Mouse (Mus musculus): ENCODE measurements around the gene Gsdma.
A peak's percentile ranks its signal among the peaks of the same experiment; 100 is the strongest.
"Not testable (repeated sequence)": the region's sequence is repeated elsewhere in the genome, so short reads cannot be mapped to it uniquely, and the experiment has no call there.

Gsdma gene

DNA sequence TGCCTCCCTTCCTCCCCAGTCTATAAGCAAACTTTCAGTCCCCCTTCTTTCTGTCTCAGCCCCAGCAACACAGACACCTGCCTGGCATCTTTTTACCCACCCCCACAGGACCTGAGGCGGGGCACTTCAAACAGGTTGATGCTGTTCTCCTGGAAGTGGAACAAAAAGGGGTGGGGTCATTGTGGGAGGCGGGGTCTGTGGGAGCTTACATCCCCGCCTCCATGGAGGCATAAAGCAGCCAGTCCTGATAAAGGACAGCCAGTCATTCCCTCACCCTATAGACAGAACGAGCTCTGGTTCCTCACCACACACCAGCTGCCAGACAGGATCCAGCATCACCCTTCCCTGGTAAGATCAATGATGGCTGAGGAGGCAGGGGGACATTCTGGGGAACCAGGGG lies at the start of gene Gsdma:
Gene Gsdma, plus strand, starts transcription at position 261 of the 400 bp plus-strand sequence.
- peak; percentile 15 for DNase-seq

DNA sequence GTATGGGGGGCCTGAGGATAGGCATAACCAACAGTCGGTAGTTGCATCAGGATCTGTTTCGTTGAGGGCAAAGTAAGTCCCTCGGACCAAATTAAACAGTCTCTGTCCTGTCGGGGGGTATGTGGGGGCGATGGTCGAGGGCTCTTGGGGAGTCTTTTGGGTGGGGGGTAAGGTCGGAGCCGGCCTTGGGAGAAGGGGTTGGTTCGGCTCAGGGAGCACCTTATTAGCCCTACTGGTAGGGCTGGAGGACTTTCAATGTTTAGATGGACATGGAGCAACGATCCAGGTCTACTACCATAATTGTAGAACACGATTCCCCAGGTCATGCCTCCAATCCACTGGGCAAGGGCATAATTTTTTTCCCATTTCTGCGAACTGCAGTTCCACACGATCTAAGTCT lies 43.4 kb upstream of the Gsdma start:
- no peak for DNase-seq

DNA sequence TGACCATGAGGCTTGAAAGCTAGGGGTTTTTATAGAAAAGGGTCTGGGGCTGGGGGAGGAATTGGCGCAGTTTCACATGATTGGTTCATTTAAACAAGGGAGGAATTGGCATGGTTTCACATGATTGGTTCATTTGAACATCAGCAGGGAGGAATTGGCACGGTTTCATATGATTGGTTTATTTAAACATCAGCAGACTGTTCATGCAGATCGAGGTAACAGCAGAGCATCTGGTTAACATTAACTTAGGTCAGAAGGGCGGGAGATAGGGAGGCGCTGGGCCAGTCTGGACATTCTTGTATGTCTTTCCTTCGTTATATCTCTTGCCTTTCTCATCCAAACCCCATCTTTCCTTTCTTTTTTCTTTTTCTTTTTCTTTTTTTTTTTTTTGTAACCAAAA lies 40.2 kb upstream of the Gsdma start:
- not testable (repeated sequence) for DNase-seq

DNA sequence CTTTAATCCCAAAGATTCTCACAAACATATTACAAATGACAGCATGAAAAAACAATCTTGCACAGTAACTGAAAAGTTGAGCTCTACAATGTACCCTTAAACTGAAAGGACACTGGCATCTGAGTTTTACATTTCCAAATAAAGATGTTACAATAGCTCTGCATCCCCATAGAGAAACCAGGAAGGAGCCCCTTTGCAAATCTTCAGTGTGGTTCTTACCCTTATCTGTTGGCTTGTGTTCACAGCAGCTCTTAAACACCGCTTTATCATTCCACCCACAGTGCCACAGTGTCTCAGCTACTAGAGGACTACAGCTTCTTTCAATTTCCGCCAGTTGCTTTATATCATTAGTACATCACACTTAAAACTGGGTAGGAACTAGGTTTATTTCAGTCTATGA lies 39.8 kb upstream of the Gsdma start:
- not testable (repeated sequence) for DNase-seq

DNA sequence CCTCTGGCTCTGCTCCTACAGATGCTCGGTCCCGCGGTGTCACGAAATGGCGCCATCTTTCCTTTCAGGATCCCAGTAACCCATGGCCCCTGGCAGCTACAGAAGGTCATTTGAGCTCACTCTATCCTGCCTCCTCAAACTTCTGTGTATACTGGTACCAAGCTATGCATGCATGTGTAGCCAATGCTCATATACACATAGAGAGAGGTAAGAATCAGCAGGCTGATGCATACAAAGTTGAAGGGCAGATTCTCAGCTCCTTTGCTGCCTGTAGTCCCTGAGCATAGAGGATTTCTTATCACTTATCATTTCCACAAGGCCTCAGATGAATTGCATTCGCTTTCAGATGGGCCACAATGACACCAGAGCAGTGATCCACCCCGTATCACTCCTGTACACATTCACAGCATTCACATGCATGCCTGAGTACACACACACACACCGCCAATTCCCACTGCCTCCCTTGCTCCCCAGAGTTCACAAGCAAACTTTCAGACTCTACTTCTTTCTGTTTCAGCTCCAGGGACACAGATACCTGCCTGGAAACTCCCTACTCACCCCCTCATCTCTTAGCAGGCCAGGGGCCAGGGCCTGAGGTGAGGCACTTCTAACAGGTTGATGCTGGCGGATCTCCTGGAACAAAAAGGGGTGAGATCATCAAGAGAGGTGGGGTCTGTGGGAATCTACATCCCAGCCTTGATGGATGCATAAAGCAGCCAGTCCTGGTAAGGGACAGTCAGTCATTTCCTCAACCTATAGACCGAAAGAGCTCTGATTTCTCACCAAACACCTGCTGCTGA lies 38.3 kb upstream of the Gsdma start, which contains the start of the genes Gm12355 and Gsdma3:
Gene Gm12355, minus strand, starts transcription at position 51 of the 800 bp plus-strand sequence.
Gene Gsdma3, plus strand, starts transcription at position 750 of the 800 bp plus-strand sequence.
- DNase-seq: no peak

DNA sequence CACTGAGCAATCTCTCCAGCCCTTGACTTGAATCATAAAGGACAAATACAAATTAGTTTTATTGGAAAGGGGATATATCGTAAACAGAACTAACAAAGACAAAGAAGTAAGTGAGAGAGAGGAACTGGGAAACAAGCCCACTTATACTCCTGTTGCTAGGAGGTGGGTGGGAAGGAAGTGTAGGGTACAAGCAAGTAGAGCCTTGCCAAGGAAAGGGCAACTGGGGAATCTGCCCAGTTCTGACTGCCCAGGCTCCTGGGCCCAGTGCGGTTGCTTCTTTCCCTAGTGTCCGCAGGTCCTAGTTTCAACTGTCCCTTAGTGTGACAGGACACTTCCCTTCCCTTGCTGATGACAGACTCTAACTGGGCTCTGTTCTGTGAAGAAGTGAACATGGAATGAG lies 35.4 kb upstream of the Gsdma start:
- DNase-seq: no peak

GRCm38 (mm10) chr11:98630646-98631045 lies 33.5 kb upstream of the Gsdma start:
- no peak for DNase-seq

- DNase-seq: peak; percentile 68
Measured at GRCm38 (mm10) chr11:98635312-98635970, 28.7 kb upstream of the Gsdma start.

GRCm38 (mm10) chr11:98637501-98637900 lies 26.6 kb upstream of the Gsdma start:
- no peak for DNase-seq

- DNase-seq: no peak
Measured at GRCm38 (mm10) chr11:98640091-98640490, 24.1 kb upstream of the Gsdma start.

DNA sequence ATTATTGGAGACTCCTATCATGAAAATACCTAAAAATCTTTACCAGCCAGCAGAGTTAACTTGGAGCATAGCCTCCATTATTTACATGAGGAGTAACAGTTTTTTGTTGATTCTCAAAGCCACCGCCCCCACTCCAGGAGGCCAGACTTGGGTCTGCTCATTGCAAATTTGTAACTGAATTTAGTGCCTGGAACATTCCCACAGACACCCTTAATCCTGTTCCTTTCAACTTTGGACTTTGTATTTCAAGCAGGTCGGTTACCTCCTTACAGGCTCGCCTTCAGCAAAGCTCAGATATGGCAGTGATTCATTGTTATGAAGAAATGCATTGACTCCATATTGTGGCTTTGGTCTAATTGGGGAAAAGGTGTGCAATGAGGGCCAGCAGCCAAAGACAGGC lies 19.4 kb upstream of the Gsdma start:
- DNase-seq: no peak

DNA sequence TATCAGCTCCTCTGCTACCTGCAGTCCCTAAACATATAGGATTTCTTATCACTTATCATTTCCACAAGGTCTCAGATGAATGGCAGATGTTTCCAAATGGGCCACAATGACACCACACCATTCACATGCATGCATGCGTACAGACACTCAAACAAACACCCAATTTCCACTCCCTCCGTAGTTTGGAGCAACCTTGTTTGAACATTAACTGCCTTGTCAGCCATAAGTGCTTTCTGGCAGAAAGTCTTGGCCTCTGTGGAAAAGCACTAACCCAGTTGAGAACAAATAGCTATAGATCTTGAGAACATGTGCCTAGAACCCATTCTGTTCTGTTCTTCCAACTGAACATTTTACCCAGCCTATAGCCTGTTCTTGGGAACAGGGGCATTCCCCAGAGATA lies 18.2 kb upstream of the Gsdma start:
- no peak for DNase-seq

GRCm38 (mm10) chr11:98646459-98646858 lies 17.7 kb upstream of the Gsdma start, which contains the start of gene Gsdma2:
Gene Gsdma2, plus strand, starts transcription at chr11:98646759.
- DNase-seq: no peak

DNA sequence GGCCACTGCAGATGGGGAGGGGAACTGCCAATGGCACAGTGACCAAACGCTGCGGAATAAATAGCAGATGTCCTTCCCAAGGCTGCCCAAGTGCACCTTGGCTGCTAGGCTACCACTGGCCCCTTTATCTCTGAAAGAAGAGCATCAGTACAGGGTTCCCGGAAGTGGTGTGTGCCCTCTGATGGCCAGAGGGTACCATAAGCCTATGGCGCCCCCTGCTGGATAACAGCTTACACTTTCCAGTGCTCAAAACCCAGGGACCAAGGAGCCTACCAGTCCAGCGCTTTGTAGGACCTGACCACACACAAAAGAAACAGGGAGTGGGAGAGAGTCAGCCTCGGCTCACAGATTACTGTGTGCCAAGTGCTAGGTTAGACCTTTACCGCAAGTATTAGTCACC lies 9.1 kb upstream of the Gsdma start:
- DNase-seq: peak; percentile 79

- peak; percentile 85 for DNase-seq
Measured at GRCm38 (mm10) chr11:98660517-98660916, 3.6 kb upstream of the Gsdma start.

GRCm38 (mm10) chr11:98668984-98669383 lies 4.8 kb downstream of the Gsdma start:
- DNase-seq: no peak

GRCm38 (mm10) chr11:98671284-98671815 lies 7.2 kb downstream of the Gsdma start:
- no peak for DNase-seq

GRCm38 (mm10) chr11:98671857-98672256 lies 7.7 kb downstream of the Gsdma start:
- DNase-seq: peak; percentile 18

DNA sequence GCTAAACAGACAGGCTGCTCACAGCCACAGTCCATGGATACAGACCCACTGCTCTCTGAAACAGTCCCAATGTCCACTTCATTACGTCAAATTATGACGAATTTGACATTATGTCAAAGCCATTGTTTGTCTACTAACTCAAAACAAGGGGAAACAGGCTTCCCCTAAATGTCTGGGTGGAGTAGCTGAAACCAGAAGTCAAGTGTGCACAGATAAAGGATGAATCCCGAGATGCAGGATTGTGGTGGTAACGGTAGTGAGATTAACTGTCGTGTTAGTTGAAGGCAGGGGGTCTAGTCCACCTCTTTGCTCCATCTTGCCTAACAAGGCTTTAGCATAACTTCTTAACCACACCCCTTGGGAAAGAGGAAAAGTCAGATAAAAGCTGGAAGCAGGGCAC lies 8.3 kb downstream of the Gsdma start:
- DNase-seq: no peak

- DNase-seq: peak; percentile 85
Measured at GRCm38 (mm10) chr11:98673136-98673535, 9.0 kb downstream of the Gsdma start.

DNA sequence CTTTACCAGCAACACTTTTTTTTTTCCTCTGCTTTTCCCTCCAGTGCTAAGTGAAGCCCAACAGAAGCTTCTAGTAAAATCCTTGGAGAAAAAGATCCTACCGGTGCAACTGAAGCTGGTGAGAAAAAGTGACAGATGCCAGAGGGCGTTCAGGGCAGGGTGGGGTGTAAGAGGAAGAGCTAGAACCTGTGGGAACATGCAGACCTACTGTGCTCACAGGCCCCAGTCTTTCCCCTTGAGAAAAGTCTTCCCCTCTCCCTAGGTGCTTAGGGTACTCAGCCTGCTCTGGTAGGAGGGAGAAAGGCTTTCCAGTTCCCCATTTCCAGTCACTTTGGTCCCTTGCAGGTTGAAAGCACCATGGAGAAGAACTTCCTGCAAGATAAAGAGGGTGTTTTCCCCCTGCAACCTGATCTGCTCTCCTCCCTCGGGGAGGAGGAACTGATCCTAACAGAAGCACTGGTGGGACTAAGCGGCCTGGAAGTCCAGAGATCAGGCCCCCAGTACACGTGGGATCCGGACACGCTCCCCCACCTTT lies 11.7 kb downstream of the Gsdma start:
- no peak for DNase-seq

DNA sequence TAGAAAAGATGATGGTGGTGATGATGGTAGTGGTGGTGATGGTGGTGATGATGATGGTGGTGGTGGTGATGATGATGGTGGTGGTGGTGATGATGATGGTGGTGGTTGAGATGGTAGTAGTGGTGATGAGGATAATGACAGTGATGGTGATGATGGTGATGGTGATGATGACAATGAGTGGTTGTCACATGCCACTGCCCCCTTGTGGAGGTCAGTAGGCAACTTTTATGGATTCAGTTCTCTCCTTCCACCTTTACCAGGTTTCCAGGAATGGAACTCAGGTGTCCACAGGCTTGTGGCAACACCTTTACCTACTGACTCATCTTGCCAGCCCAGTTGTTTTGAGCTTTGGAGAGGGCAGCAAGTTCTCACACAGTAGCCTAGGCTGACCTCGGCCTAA lies 15.9 kb downstream of the Gsdma start:
- DNase-seq: no peak

GRCm38 (mm10) chr11:98680595-98680994 lies 16.4 kb downstream of the Gsdma start:
- not testable (repeated sequence) for DNase-seq

DNA sequence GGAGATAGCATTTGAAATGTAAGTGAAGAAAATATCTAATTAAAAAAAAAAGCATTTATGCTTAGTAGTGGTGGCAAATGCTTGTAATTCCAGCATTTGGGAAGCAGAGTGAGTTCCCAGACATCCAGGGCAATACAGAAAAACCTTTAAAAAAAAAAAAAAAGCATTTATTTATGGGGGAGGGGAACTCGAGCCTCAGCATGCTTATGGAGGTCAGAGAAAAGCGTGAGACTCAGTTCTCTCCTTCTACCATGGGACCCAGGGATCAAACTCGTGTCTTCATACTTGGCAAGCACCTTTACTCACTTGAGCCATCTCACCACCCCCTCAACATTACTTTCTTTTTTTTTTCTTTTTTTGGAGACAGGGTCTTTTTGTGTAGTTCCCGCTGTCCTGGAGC lies 17.0 kb downstream of the Gsdma start:
- DNase-seq: no peak
